Mouse (Mus musculus): ENCODE results near the gene Mvb12b. TPM values are rescaled to one million over a fixed set of nuclear protein-coding genes. Genes with fewer than 3 reads are reported as not detected.

Mvb12b gene
- total and polyA plus RNA-seq, 3 experiments: 22.8 to 23.3 TPM; not detected in 1

GRCm38 (mm10) chr2:33839252-33839651 lies 48.5 kb downstream of the Mvb12b start:
- H3K4me1 ChIP-seq (ENCODE audit: control insufficient read depth in 1 of 2, insufficient read depth in 2 of 2, low read length in 2 of 2): peaks cover 21 to 42% of the 10 kb centered on the region in 2 experiments
- no peak overlapping the region for H3K4me3 ChIP-seq (ENCODE audit: control insufficient read depth in 1 of 2, insufficient read depth in 1 of 2, low read depth in 2 of 2, low read length in 2 of 2)
- TF ChIP-seq GATA1 (IDR thresholded peaks at IDR 0.05; ENCODE audit: low read depth, low read length) (peak; percentile 21; the same call in 1 of the 2 replicates), TCF12 (IDR thresholded peaks at IDR 0.05; ENCODE audit: low read depth, low read length) (peak; percentile 50), MEF2A (IDR thresholded peaks at IDR 0.05; ENCODE audit: extremely low read depth, insufficient replicate concordance, low read depth, low read length, poor library complexity, severe bottlenecking) (0 out of 2 replicates have a peak, but pooled peaks have one; percentile 77), TAL1 (IDR thresholded peaks at IDR 0.05; ENCODE audit: low read length) (peak; percentile 18), MYC (IDR thresholded peaks at IDR 0.05; ENCODE audit: low read depth, low read length) (no peak)
- DNase-seq (ENCODE audit: low read depth, low spot score): no peak
- H3K27me3 ChIP-seq (ENCODE audit: control insufficient read depth in 1 of 2, insufficient read depth in 2 of 2, low read length in 2 of 2): no peaks in the 10 kb centered on the region
- H3K9ac ChIP-seq (ENCODE audit: control insufficient read depth, low read depth, low read length, poor library complexity, severe bottlenecking): no peak overlapping the region
- no peak overlapping the region for H3K27ac ChIP-seq (ENCODE audit: control insufficient read depth, low read depth, low read length)
- H3K9me3 ChIP-seq (replicated peaks; ENCODE audit: insufficient read depth, low read length): no peaks in the 10 kb centered on the region
- peaks cover 0 to 30% of the 10 kb centered on the region in 2 experiments; a peak in 2 of 4 replicates for H3K36me3 ChIP-seq (ENCODE audit: control insufficient read depth in 1 of 2, insufficient read depth in 2 of 2, low read length in 2 of 2)
- H3K79me2 ChIP-seq (ENCODE audit: control insufficient read depth, insufficient read depth, low read length, poor library complexity): no peaks in the 10 kb centered on the region

- Histone ChIP-seq H3K9ac (ENCODE audit: control insufficient read depth, low read depth, low read length, poor library complexity, severe bottlenecking) (no peak overlapping the region), H3K36me3 (ENCODE audit: control insufficient read depth in 1 of 2, insufficient read depth in 2 of 2, low read length in 2 of 2) (peaks cover 0 to 14% of the 10 kb centered on the region in 2 experiments; a peak in 2 of 4 replicates), H3K27me3 (ENCODE audit: control insufficient read depth in 1 of 2, insufficient read depth in 2 of 2, low read length in 2 of 2) (no peaks in the 10 kb centered on the region), H3K4me1 (ENCODE audit: control insufficient read depth in 1 of 2, insufficient read depth in 2 of 2, low read length in 2 of 2) (peaks cover 7 to 25% of the 10 kb centered on the region in 2 experiments), H3K9me3 (replicated peaks; ENCODE audit: insufficient read depth, low read length) (no peaks in the 10 kb centered on the region), H3K79me2 (ENCODE audit: control insufficient read depth, insufficient read depth, low read length, poor library complexity) (no peaks in the 10 kb centered on the region), H3K4me3 (ENCODE audit: control insufficient read depth in 1 of 2, insufficient read depth in 1 of 2, low read depth in 2 of 2, low read length in 2 of 2) (no peak overlapping the region), H3K27ac (ENCODE audit: control insufficient read depth, low read depth, low read length) (no peak overlapping the region)
- TF ChIP-seq MYC (IDR thresholded peaks at IDR 0.05; ENCODE audit: low read depth, low read length): no peak
- no peak for TF ChIP-seq MXI1 (IDR thresholded peaks at IDR 0.05; ENCODE audit: low read depth, low read length)
- TF ChIP-seq CTCF (IDR thresholded peaks at IDR 0.05 in 2 of 3, conservative IDR thresholded peaks at IDR 0.05 in 1 of 3; ENCODE audit: control insufficient read depth in 1 of 3, insufficient read depth in 1 of 3, low read depth in 2 of 3, low read length in 3 of 3, poor library complexity in 1 of 3, severe bottlenecking in 1 of 3): no peak
- TF ChIP-seq SIN3A (IDR thresholded peaks at IDR 0.05; ENCODE audit: low read length): no peak
- no peak for TF ChIP-seq ZNF384 (IDR thresholded peaks at IDR 0.05; ENCODE audit: low read depth, low read length)
- TF ChIP-seq MAZ (IDR thresholded peaks at IDR 0.05; ENCODE audit: low read depth, low read length): no peak
- TF ChIP-seq USF2 (IDR thresholded peaks at IDR 0.05; ENCODE audit: borderline replicate concordance in 1 of 2, insufficient read depth in 1 of 2, low read depth in 1 of 2, low read length in 2 of 2): no peak
- no peak for TF ChIP-seq POLR2A (IDR thresholded peaks at IDR 0.05; ENCODE audit: control insufficient read depth in 1 of 2, insufficient read depth in 1 of 2, low read depth in 1 of 2, low read length in 2 of 2, poor library complexity in 1 of 2)
- no peak for TF ChIP-seq JUND (IDR thresholded peaks at IDR 0.05; ENCODE audit: low read depth, low read length)
- no peak for TF ChIP-seq NRF1 (IDR thresholded peaks at IDR 0.05; ENCODE audit: insufficient read depth, low read depth, low read length, poor library complexity, severe bottlenecking)
- TF ChIP-seq SMC3 (IDR thresholded peaks at IDR 0.05; ENCODE audit: low read depth, low read length): no peak
- no peak for TF ChIP-seq RAD21 (IDR thresholded peaks at IDR 0.05; ENCODE audit: low read depth, low read length)
- no peak for TF ChIP-seq MEF2A (IDR thresholded peaks at IDR 0.05; ENCODE audit: extremely low read depth, insufficient replicate concordance, low read depth, low read length, poor library complexity, severe bottlenecking)
- no peak for TF ChIP-seq CHD1 (IDR thresholded peaks at IDR 0.05; ENCODE audit: low read depth, low read length)
- DNase-seq (ENCODE audit: low read depth, low spot score): no peak
These were observed 50.4 kb downstream of the Mvb12b start for GRCm38 (mm10) chr2:33837297-33837696.

All from MEL (cell line).